Mouse (Mus musculus) adrenal gland, adult (tissue): ENCODE results near the gene Ccser1.

Experiments
- DNase-seq, 2 experiments: peaks; one replicate each; pipeline ENCODE4 v3.0.0; 2022 to 2023; ENCODE audit warnings: low spot score in 1 of 2; ENCODE audit not compliant: inconsistent age in 2 of 2

The Ccser1 gene

GRCm38 (mm10) chr6:62340319-62340718 lies 1160.2 kb downstream of the Ccser1 start:
- DNase-seq: no peak

DNA sequence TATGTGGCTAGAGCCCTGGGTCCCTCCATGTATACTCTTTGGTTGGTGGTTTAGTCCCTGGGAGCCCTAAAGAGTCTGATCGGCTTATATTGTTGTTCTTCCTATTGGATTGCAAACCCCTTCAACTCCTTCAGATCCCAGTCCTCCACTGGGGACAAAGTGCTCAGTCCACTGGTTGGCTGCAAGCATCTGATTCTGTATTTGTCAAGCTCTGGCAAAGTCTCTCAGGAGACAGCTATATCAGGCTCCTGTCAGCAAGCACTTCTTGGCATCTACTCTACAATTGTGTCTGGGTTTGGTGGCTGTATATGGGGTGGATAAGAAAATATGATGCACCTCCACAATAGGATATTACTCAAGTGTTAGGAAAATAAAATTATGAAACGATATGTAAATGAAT lies 1187.7 kb downstream of the Ccser1 start:
- no peak for DNase-seq
